Mouse (Mus musculus) C2C12 (cell line): ENCODE measurements around the gene Manf.

ENCODE experiments used
- MAX ChIP-seq: IDR thresholded peaks from one replicate; pipeline ENCODE4 v1.6.1; 2011; ENCODE audit warnings: mild to moderate bottlenecking, control low read depth
- MYOD1 ChIP-seq: IDR thresholded peaks from one replicate; pipeline ENCODE4 v1.6.1; 2011; ENCODE audit warnings: low read depth; ENCODE audit not compliant: control insufficient read depth, insufficient read length

GRCm38 (mm10) chr9:106893327-106893726 lies 1.5 kb upstream of the Manf start:
- no peak for TF ChIP-seq MAX
- no peak for TF ChIP-seq MYOD1
